In genomic region chr12:109542635-109543249, GRCm38 (mm10) we compare ENCODE assay signal across 8 mouse cellular contexts. TPM values are rescaled to one million over a fixed set of nuclear protein-coding genes. Genes with fewer than 3 reads are reported as not detected.
DNase-seq lines count a peak whose midpoint lies in the region; ATAC-seq and TF ChIP-seq lines count a peak whose summit lies in the region.

No protein-coding gene starts in this region.

- 59% methylated on average over 17 of the region's 17 CpGs for WGBS in kidney, postnatal 0 days
- WGBS in kidney, embryonic 16.5 days = 50% methylated on average over 16 of the region's 17 CpGs
- 51% methylated on average over 16 of the region's 17 CpGs for WGBS in liver, postnatal 0 days (ENCODE audit: insufficient replicate concordance)
- WGBS in neural tube, embryonic 15.5 days = 42% methylated on average over 11 of the region's 17 CpGs

- no peak overlapping the region for H3K4me3 ChIP-seq in kidney, postnatal 0 days (replicated peaks; ENCODE audit: low read depth, low read length)
- H3K4me3 ChIP-seq in kidney, embryonic 16.5 days (ENCODE audit: low read length) = no peak overlapping the region
- peak overlapping the region; percentile 64 for H3K4me3 ChIP-seq in layer of hippocampus, adult 2 months
- H3K4me3 ChIP-seq in liver, postnatal 0 days (ENCODE audit: low read depth, low read length) = 0 out of 2 replicates have a peak overlapping the region, but pooled peaks have one; percentile 45
- peak overlapping the region; percentile 52 for H3K4me3 ChIP-seq in neural tube, embryonic 15.5 days (replicated peaks)

- peak; percentile 36 for TF ChIP-seq CTCF in kidney, postnatal 0 days (IDR thresholded peaks at IDR 0.05; ENCODE audit: low read depth)
- peak; percentile 78 for TF ChIP-seq CTCF in layer of hippocampus, adult 2 months (conservative IDR thresholded peaks at IDR 0.05)
- peak; percentile 82 for TF ChIP-seq CTCF in liver, postnatal 0 days (IDR thresholded peaks at IDR 0.05; ENCODE audit: low read depth)

- TF ChIP-seq EP300 in liver, postnatal 0 days (IDR thresholded peaks at IDR 0.05; ENCODE audit: low read depth) = no peak

- H3K4me2 ChIP-seq in kidney, postnatal 0 days (ENCODE audit: low read length) = no peak overlapping the region
- H3K4me2 ChIP-seq in kidney, embryonic 16.5 days (replicated peaks; ENCODE audit: low read depth, low read length) = no peak overlapping the region
- H3K4me2 ChIP-seq in liver, postnatal 0 days (ENCODE audit: low read depth, low read length) = peak overlapping the region; percentile 48
- peak overlapping the region; percentile 50 for H3K4me2 ChIP-seq in neural tube, embryonic 15.5 days

- H3K9me3 ChIP-seq in kidney, postnatal 0 days (replicated peaks; ENCODE audit: low read length) = peaks cover 13% of the 10 kb centered on the region
- H3K9me3 ChIP-seq in kidney, embryonic 16.5 days (ENCODE audit: low read length) = peaks cover 50% of the 10 kb centered on the region
- H3K9me3 ChIP-seq in liver, postnatal 0 days (ENCODE audit: low read length) = peaks cover 3% of the 10 kb centered on the region
- H3K9me3 ChIP-seq in neural tube, embryonic 15.5 days (replicated peaks) = 0 out of 2 replicates have a peak, but pooled peaks cover 4% of the 10 kb centered on the region

- peak; percentile 33 for DNase-seq in kidney, postnatal 0 days (ENCODE audit: low spot score)
- peak; percentile 85 for DNase-seq in cerebellum, adult 9-11 months
- DNase-seq in frontal cortex, adult 2 months (ENCODE audit: extremely low spot score in 1 of 2, low spot score in 1 of 2) = peak; percentile 86 to 90
- peak; percentile 70 to 90 for DNase-seq in layer of hippocampus, adult 2 months (ENCODE audit: low spot score in 2 of 2)
- DNase-seq in liver, postnatal 0 days = peak; percentile 80
- DNase-seq in thymus, postnatal 14 days = peak; percentile 54

- H3K27ac ChIP-seq in kidney, postnatal 0 days = no peak overlapping the region
- no peak overlapping the region for H3K27ac ChIP-seq in kidney, embryonic 16.5 days (ENCODE audit: low read length)
- peak overlapping the region; percentile 75 for H3K27ac ChIP-seq in layer of hippocampus, adult 2 months
- no peak overlapping the region for H3K27ac ChIP-seq in liver, postnatal 0 days (ENCODE audit: low read depth)
- H3K27ac ChIP-seq in neural tube, embryonic 15.5 days (replicated peaks) = peak overlapping the region; percentile 87

- no peaks in the 10 kb centered on the region for H3K4me1 ChIP-seq in kidney, postnatal 0 days (replicated peaks; ENCODE audit: insufficient read depth, low read length)
- 0 out of 2 replicates have a peak, but pooled peaks cover 3% of the 10 kb centered on the region for H3K4me1 ChIP-seq in kidney, embryonic 16.5 days (ENCODE audit: insufficient read depth, low read length)
- H3K4me1 ChIP-seq in liver, postnatal 0 days (ENCODE audit: insufficient read depth) = no peaks in the 10 kb centered on the region
- H3K4me1 ChIP-seq in neural tube, embryonic 15.5 days = peaks cover 13% of the 10 kb centered on the region

- H3K9ac ChIP-seq in kidney, postnatal 0 days (ENCODE audit: low read depth, low read length) = no peak overlapping the region
- H3K9ac ChIP-seq in kidney, embryonic 16.5 days (replicated peaks; ENCODE audit: low read length) = no peak overlapping the region
- no peak overlapping the region for H3K9ac ChIP-seq in liver, postnatal 0 days (replicated peaks)
- peak overlapping the region; percentile 78; the same call in 1 of the 2 replicates for H3K9ac ChIP-seq in neural tube, embryonic 15.5 days (replicated peaks)

- H3K27me3 ChIP-seq in kidney, postnatal 0 days (ENCODE audit: insufficient read depth, low read length) = no peaks in the 10 kb centered on the region
- H3K27me3 ChIP-seq in kidney, embryonic 16.5 days (ENCODE audit: insufficient read depth, low read length) = no peaks in the 10 kb centered on the region
- no peaks in the 10 kb centered on the region for H3K27me3 ChIP-seq in liver, postnatal 0 days (ENCODE audit: insufficient read depth, low read length)
- H3K27me3 ChIP-seq in neural tube, embryonic 15.5 days (replicated peaks) = no peaks in the 10 kb centered on the region

- ATAC-seq in kidney, postnatal 0 days (replicated peaks; ENCODE audit: low FRiP score, low read depth) = 0 out of 2 replicates have a peak, but pooled peaks have one; percentile 29
- no peak for ATAC-seq in kidney, embryonic 16.5 days (ENCODE audit: low FRiP score, low TSS enrichment)
- ATAC-seq in liver, postnatal 0 days = peak; percentile 82
- peak; percentile 76 for ATAC-seq in neural tube, embryonic 15.5 days (ENCODE audit: low FRiP score)

- no peaks in the 10 kb centered on the region for H3K36me3 ChIP-seq in kidney, postnatal 0 days (ENCODE audit: insufficient read depth, low read length)
- H3K36me3 ChIP-seq in kidney, embryonic 16.5 days (ENCODE audit: insufficient read depth, low read length) = 0 out of 2 replicates have a peak, but pooled peaks cover 3% of the 10 kb centered on the region
- H3K36me3 ChIP-seq in liver, postnatal 0 days (replicated peaks; ENCODE audit: insufficient read depth, low read length) = no peaks in the 10 kb centered on the region
- H3K36me3 ChIP-seq in neural tube, embryonic 15.5 days = peaks cover 16% of the 10 kb centered on the region

RNA-seq across cellular contexts. Expression of gene Rtl1, which starts 57.4 kb away (rescaled TPM):
- polyA plus RNA-seq in kidney, postnatal 0 days (2015; fragmentation: Nextera tagmentation; extraction: Ambion mirVana) = 0.13 TPM in 2 replicates
- 0.46 and 0.62 TPM in 2 replicates for polyA plus RNA-seq in kidney, embryonic 16.5 days (2015; fragmentation: Nextera tagmentation; extraction: Ambion mirVana)
- polyA plus RNA-seq in frontal cortex, adult 2 months (2012; rRNA removed) = 0.13 and 0.16 TPM in 2 replicates
- total RNA-seq in layer of hippocampus, adult 2 months (2021) = under 1 TPM; 0.10 to 0.15 TPM
- 0.06 and 0.11 TPM in 2 replicates for polyA plus RNA-seq in liver, postnatal 0 days (2015; fragmentation: Nextera tagmentation; extraction: Ambion mirVana)
- 1.7 and 2.6 TPM in 2 replicates for polyA plus RNA-seq in neural tube, embryonic 15.5 days (2015; fragmentation: Nextera tagmentation; extraction: Ambion mirVana)

Comparison
In these comparisons a context has a peak if more than half of its experiments do, and no peak if none do; other contexts are left out.
1. DNase-seq: peak in every context shown above with its lines; median percentile 88 in frontal cortex, adult 2 months; 85 in cerebellum, adult 9-11 months; 80 in layer of hippocampus, adult 2 months; 80 in liver, postnatal 0 days; 54 in thymus, postnatal 14 days; 33 in kidney, postnatal 0 days.
2. H3K27ac ChIP-seq: peak in layer of hippocampus, adult 2 months (single experiment) and neural tube, embryonic 15.5 days (single experiment); none in kidney, postnatal 0 days (single experiment), kidney, embryonic 16.5 days (single experiment) and liver, postnatal 0 days (single experiment).
3. H3K4me2 ChIP-seq: peak in liver, postnatal 0 days (single experiment) and neural tube, embryonic 15.5 days (single experiment); none in kidney, postnatal 0 days (single experiment) and kidney, embryonic 16.5 days (single experiment).
4. H3K4me3 ChIP-seq: peak in layer of hippocampus, adult 2 months (single experiment), liver, postnatal 0 days (single experiment) and neural tube, embryonic 15.5 days (single experiment); none in kidney, postnatal 0 days (single experiment) and kidney, embryonic 16.5 days (single experiment).
5. Peak in every context shown above with its lines, with median percentiles within 50 percentile points of each other: CTCF ChIP-seq.